Mouse (Mus musculus) small intestine, adult 10 weeks (tissue): Measurements from ENCODE around the gene Grin3b. TPM values are rescaled to one million over a fixed set of nuclear protein-coding genes. Genes with fewer than 3 reads are reported as not detected.

Source experiments
- polyA plus RNA-seq: library from polyadenylated mRNA; stranded (reverse); fragments of 350-450 nt; fragmentation: Illumina TruSeq; extraction: RNeasy Lipid Tissue Mini Kit (QIAGEN cat#74804); gene quantifications from one replicate; pipeline ENCODE4 v1.2.3, GENCODE M21; 2014; ENCODE audit warnings: low replicate concordance

The Grin3b gene
- not detected for polyA plus RNA-seq

DNA sequence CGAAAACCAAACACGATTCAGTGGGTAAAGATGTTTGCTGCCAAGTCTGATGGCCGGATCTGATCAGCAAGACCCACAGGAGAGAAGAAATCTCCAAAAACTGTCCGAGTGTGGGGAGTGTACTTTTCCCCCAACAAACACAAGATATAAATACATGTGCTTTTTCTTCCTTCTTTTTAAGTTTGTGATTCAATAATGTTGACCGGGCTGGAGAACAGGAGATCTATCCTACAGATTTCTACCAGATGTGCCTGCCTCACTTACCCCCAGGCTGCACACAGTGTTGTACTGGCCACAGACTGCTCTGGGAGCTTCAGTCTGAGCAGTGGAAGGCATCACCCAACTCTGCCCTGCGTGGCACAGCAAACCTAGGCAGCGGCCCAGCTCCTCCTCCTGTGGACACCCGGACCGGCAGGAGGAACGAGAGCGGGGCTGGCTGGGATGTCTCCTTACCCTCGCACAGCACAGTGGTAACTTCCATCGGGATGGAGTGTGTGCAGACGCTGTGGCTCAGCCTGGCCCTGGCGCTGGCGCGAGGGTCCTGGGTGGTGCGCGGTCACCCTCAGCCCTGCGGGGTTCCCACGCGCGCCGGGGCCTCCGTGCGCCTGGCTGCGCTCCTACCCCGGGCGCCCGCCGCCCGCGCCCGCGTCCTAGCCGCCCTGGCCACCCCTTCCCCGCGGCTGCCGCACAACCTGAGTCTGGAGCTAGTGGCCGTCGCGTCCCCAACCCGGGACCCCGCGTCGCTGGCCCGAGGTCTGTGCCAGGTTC, at the start of gene Grin3b:
Gene Grin3b (plus strand): TSS at position 301 of the 768 bp plus-strand sequence.

DNA sequence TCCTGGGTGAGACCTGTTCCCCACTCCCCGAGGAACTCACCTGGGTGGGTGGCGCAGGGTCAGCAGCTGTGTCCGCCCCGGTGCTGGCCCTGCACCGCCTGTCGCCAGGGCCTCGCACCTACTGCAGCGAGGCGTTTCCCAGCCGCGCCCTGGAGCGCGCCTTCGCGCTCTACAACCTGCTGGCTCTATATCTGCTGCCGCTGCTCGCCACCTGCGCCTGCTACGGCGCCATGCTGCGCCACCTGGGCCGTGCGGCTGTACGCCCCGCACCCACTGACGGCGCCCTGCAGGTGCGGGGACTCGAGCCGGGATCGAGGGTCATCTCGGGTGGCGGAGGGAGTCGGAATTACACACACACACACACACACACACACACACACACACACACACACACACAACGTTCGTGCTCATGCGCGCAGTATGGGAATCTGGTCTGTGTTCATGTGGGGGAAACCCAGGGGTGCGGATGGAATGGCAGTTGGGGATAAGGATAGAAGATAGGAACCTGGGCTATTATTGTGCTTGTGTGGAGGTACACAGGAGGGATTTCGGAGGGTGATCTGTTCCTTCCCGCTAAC, 49.5 kb upstream of the Grin3b start, which contains the start of gene R3hdm4:
Gene R3hdm4 (minus strand): TSS at position 251 of the 578 bp plus-strand sequence.

DNA sequence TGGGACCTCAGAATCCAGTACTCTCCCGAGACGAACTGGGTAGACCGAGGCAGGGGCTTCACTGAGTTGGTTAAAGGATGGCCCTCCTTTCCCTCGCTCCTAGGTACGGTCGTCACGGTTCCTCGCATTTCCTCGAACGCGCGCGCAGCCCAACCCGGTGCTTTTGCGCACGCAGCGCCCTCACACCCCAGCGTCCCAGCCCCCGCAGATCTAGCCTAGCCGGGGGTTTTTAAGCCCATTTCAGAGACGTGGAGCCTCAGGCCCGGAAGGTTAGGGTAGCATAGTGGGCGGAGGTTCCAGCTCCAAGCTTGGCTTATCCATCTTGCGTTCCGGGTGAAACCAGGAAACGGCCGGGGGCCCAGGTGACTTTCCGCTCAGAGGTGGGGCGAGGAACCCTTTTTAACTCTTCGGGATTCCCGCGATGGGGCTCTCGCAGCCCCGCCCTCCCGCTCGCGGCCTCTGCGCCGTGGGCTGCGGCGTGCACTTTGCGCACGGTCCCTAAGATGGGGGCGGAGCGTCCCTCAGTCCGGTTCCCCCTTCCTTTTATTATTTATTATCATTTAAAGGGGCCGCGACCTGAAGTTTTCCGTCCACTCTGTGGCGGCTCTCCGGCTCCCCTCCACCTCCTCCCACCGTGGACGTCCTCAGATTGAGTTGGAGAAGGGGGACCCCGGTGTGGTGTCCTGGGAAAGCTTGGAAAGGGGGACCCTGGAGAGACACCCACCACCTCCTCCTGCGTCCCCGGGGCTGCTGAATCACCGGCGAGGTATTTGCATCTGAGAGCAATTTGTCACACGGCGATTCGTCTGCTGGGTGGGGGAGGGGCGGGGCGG, 43.8 kb upstream of the Grin3b start, which contains the start of gene Arid3a:
Gene Arid3a (plus strand): TSS at position 553 of the 833 bp plus-strand sequence.

DNA sequence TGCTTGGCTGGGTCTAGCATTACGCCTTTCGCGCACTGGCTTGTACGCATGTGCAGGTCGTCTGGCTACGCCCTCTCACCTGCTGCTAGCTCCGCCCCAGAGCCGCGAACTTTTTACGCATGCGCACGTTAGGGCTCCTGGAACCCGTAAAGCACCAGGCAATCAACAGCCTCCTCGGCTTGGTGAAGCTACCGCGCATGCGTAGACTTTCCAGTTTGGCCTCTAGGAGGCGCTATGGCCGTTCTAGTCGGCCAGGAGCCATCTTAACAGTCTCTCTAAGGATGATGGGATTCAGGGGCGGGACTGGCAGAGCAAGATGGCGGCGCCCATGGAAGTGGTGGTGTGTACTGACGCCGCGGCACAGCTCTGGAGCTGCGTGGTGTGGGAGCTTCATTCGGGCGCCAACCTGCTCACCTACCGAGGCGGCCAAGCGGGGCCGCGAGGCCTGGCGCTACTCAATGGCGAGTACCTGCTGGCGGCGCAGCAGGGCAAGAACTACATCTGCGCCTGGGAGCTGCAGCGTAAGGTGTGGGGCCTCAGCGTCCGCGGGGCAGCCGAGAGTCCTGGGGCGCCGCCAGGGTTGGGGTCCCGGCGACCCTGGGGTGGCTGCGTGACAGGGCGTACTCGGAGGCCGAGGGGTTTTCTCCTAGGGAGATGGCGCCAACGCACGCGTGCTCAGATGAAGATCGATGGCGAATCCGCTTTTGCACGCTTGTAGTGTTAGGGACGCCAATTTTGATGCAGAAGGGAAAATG, 10.5 kb upstream of the Grin3b start, which contains the start of gene Wdr18:
Gene Wdr18 (plus strand): TSS at position 306 of the 755 bp plus-strand sequence.

DNA sequence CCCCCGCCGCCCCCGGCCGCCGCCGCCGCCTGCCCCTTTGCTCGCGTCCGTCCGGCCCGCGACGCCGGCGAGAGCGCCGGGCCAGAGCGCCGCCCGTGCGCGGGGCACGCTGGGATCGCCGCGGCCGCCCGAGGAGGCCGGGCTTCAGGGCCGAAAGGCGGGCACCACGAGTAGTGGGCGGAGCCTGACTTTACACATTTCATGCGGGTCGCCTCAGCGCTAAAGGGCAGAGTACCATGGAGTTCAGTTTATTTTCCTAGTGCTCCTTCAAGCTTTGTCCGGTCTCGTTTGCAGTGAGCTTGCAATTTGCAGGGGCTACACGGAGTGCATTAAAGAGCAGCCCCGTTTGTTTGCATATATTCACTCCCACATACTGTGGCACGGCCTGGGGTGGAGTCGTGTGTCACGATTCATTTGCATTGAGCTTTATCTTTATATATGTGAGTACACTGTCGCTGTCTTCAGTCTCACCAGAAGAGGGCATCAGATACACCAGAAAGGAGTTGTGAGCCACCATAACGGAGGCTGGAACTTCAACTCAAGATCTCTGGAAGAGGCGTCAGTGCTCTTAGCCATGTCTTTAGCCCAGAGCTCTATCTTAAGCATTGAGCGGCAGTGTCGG, 13.8 kb downstream of the Grin3b start, which contains the start of gene Tmem259:
Gene Tmem259 (minus strand): TSS at position 136 of the 622 bp plus-strand sequence.

DNA sequence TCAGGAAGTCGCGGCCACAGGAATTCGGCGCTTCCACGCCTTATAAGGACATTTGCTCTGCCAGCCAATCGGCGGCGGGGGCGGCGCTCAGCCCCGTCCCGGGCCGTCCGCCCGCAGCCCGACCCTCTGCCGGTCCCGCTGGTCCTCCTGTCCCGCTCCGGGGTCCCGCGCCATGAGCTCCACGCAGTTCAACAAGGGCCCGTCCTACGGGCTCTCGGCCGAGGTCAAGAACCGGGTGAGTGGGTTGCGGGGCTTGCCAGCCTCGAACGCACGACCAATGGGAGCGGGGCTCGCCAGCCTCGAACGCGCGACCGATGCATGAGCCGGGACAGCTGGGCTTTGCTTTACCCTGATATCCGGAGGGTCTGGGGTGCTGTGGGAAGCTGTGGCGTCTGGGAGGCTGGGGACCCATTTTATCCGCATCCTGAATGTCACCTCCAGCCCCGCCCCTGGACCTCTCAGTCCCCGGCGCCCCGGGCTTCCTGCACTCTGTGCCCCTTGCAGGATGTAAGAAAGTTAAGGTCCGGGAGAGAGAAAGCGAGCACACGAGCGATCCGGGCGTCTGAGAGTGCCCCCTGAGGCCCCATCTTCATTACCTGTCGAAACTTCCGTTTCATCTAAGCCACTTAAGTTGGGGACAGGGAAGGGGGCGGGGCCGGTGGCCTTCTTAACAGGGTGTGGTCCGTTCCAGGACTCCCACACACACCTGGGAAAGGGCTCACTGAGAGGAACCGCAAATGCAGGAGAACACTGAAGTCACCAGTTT, 18.2 kb downstream of the Grin3b start, which contains the start of gene Cnn2:
Gene Cnn2 (plus strand): TSS at position 79 of the 766 bp plus-strand sequence.

DNA sequence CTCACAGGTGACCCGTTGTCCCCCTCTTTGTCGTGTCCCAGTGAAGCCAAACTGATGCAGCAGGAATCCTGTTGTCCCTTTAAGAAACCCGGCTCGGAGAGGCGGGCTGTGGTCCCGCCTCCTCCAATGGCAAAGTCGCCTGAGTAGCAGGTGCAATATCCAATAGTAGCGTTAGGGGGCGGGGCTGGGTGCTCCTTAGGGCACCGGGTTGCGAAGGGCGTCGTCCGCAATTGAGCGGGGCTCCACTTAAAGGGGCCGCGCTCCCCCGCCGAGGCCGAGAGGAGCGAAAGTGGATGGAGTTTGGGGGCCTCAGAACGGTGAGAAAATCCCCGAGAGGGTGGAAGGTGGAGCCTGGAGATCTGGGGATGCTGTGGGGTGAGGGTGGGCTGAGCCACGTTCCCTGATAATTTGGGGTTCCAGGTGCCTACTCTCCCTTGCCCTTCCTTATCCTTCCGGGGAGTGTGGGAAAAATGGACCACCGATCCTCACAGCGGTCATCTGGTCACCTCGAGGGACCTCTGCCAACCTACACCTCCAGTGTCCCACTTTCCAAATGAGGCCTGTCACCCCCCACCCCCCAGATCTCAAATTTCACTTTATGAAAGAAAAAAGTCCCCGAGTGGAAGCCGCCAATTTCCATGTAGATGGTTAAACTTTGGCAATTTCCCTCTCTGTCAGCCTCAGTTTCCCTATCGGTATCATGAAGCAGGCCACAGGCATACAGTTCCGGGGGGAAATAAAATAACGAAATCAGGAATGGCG, 25.9 kb downstream of the Grin3b start, which contains the start of gene Abca7:
Gene Abca7 (plus strand): TSS at position 223 of the 762 bp plus-strand sequence.

DNA sequence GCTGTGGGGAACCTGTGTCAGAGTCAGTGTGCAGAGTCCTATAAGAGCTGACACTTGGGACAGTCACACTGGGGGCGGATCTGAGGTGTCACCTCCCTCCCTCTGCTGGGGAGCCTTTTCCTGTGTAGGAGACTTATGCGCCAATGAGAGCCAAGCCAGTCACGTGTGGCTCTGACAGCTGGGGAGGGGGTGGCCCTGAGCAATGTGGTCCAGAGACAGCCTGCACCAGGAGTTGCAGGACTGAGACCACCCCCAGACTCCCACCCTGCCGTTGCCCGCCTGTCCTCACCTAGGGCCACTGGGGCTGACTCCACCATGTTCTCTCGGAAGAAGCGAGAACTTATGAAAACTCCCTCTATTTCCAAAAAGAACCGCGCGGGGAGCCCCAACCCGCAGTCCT, 46.0 kb downstream of the Grin3b start, which contains the start of gene Arhgap45:
Gene Arhgap45 (plus strand): TSS at position 143 of the 400 bp plus-strand sequence.

Other genes starting within 250 kb of the Grin3b start
- not detected for gene Polrmt, start 224.1 kb upstream of the Grin3b start, polyA plus RNA-seq
- gene Fgf22, start 215.6 kb upstream of the Grin3b start, polyA plus RNA-seq: not detected
- gene Rnf126, start 203.8 kb upstream of the Grin3b start, polyA plus RNA-seq: 0.41 TPM
- 0.45 TPM for gene Fstl3, start 193.4 kb upstream of the Grin3b start, polyA plus RNA-seq
- gene Prss57, start 179.8 kb upstream of the Grin3b start, polyA plus RNA-seq: not detected
- not detected for gene Palm, start 177.1 kb upstream of the Grin3b start, polyA plus RNA-seq
- 3.9 TPM for gene Misp, start 149.7 kb upstream of the Grin3b start, polyA plus RNA-seq
- gene Ptbp1, start 116.3 kb upstream of the Grin3b start, polyA plus RNA-seq: 52.9 TPM
- not detected for gene Prtn3, start 96.2 kb upstream of the Grin3b start, polyA plus RNA-seq
- gene Plppr3, start 96.1 kb upstream of the Grin3b start, polyA plus RNA-seq: not detected
- not detected for gene Elane, start 84.5 kb upstream of the Grin3b start, polyA plus RNA-seq
- 0.67 TPM for gene Cfd, start 79.9 kb upstream of the Grin3b start, polyA plus RNA-seq
- gene Med16, start 61.8 kb upstream of the Grin3b start, polyA plus RNA-seq: 0.11 TPM
- not detected for gene Gm26602, start 59.9 kb upstream of the Grin3b start, polyA plus RNA-seq
- not detected for gene Kiss1r, start 53.7 kb upstream of the Grin3b start, polyA plus RNA-seq
- 1.5 TPM for gene R3hdm4, start 49.5 kb upstream of the Grin3b start, polyA plus RNA-seq
- gene Arid3a, start 43.7 kb upstream of the Grin3b start, polyA plus RNA-seq: 2.3 TPM
- gene Wdr18, start 10.6 kb upstream of the Grin3b start, polyA plus RNA-seq: 1.0 TPM
- gene Tmem259, start 13.6 kb downstream of the Grin3b start, polyA plus RNA-seq: 0.45 TPM
- gene Cnn2, start 17.9 kb downstream of the Grin3b start, polyA plus RNA-seq: 1.9 TPM
- 0.11 TPM for gene Abca7, start 25.8 kb downstream of the Grin3b start, polyA plus RNA-seq
- gene Arhgap45, start 45.9 kb downstream of the Grin3b start, polyA plus RNA-seq: 0.19 TPM
- not detected for gene Polr2e, start 69.1 kb downstream of the Grin3b start, polyA plus RNA-seq
- 27.2 TPM for gene Gpx4, start 76.5 kb downstream of the Grin3b start, polyA plus RNA-seq
- gene Sbno2, start 134.9 kb downstream of the Grin3b start, polyA plus RNA-seq: 0.52 TPM
- 3.0 TPM for gene Stk11, start 145.1 kb downstream of the Grin3b start, polyA plus RNA-seq
- gene Atp5d, start 167.9 kb downstream of the Grin3b start, polyA plus RNA-seq: 1.8 TPM
- not detected for gene Cbarp, start 170.1 kb downstream of the Grin3b start, polyA plus RNA-seq
- 7.7 TPM for gene Midn, start 177.6 kb downstream of the Grin3b start, polyA plus RNA-seq
- 12.5 TPM for gene Cirbp, start 195.3 kb downstream of the Grin3b start, polyA plus RNA-seq
- not detected for gene 1600002K03Rik, start 202.2 kb downstream of the Grin3b start, polyA plus RNA-seq
- 0.37 TPM for gene Efna2, start 208.8 kb downstream of the Grin3b start, polyA plus RNA-seq